Mouse (Mus musculus): ENCODE data around the gene Slbp.

GRCm38 (mm10) chr5:33683897-33684652 is 31.7 kb upstream of the Slbp start:
- TF ChIP-seq CTCF (IDR thresholded peaks at IDR 0.05) (peak; percentile 88), EP300 (IDR thresholded peaks at IDR 0.05) (no peak)

All from lung, postnatal 0 days (tissue).